Mouse (Mus musculus): ENCODE measurements around the gene Sept6.

- TF ChIP-seq POLR2A (IDR thresholded peaks at IDR 0.05; ENCODE audit: extremely low read depth, insufficient read depth, low read length) (no peak), CTCF (IDR thresholded peaks at IDR 0.05; ENCODE audit: low read depth, low read length) (no peak)
These were observed 22.1 kb downstream of the Sept6 start for GRCm38 (mm10) chrX:36969501-36969900.
